Mouse (Mus musculus) layer of hippocampus, postnatal 10 days (tissue): Measurements from ENCODE around the gene Ttc28. TPM values are rescaled to one million over a fixed set of nuclear protein-coding genes. Genes with fewer than 3 reads are reported as not detected.
"Not testable (repeated sequence)": the region's sequence is repeated elsewhere in the genome, so short reads cannot be mapped to it uniquely, and the experiment has no call there.

Source experiments
- DNase-seq, 2 experiments: peaks; one replicate each; pipeline ENCODE4 v3.0.0; 2021; ENCODE audit warnings: low spot score in 2 of 2
- total RNA-seq, 2 experiments: library from RNA; stranded (reverse); gene quantifications; 2 replicates each; pipeline ENCODE4 v1.2.3; 2021

Gene Ttc28
- total RNA-seq, 2 experiments from 2014 or later, result 29.6 to 32.7 TPM

DNA sequence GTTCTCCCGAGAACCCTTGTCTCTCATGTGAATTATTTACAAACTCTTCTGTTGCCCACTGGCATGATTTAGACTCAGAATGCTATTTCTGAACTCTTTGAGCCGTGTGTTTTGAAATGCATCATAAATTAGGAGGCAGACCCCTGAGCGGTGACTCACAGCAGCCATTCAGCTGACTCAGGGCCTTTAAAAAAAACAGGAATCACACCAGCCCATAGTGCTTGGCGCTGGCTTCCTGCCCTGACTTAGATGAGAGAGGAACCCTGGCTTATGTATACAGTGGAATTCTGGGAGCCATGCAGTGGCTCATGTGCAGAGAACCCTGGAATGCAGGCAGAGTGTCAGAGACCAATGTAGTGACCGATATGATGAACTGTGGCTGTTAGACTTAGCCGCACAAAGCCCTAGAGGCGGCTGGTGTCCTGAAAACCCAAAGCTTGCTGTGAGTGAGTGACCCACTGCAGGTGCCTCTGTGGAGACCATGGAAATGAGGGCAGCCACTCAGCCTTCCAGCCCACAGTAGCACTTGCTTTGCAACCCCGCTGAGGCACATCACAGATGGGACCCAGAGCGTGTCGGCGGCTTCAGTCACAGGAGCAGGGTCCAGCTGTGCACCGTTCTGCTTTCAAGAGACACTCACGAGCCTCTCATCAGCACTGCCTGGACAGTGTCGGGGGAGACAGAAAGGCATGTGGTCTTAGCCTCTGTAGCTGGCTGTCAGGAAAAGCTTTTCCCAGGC is 348.9 kb downstream of the Ttc28 start:
- DNase-seq, result no peak

DNA sequence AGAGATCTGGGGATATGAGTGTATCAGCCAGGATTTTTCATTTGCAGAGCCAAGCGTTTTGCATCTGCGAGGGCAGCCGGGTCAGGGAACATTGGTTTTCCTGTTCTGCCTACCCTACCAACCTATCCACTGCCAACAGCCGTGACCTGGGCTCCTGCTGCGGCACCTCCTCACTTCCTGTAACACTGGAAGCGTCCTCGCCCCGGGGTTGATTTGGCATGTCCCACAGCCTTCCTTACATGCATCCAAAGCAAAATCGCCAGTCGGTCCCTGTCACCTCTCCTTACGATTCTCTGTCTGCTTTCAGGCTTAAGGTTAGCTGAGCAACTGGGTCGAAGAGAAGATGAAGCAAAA is 349.4 kb downstream of the Ttc28 start:
- DNase-seq, result no peak

DNA sequence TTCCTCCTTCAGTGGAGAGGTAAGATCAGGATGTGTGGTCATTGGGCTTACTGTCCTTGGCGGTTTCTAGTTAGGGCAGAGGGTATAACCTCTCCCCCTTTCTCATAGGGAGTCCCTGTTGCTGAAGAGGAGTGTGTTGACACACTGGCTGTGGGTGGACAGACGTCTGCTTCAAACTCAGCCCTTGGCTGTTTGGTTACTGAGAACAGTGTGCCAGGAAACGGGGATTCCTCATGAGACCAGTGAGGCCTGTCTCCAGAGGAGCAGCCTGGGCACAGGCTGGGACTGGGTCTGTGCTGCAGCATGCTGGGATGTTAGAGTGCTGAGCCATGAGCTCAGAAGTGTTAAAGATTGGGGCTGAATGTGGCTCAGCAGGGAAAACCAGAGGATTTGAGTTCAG is 350.1 kb downstream of the Ttc28 start:
- no peak for DNase-seq

DNA sequence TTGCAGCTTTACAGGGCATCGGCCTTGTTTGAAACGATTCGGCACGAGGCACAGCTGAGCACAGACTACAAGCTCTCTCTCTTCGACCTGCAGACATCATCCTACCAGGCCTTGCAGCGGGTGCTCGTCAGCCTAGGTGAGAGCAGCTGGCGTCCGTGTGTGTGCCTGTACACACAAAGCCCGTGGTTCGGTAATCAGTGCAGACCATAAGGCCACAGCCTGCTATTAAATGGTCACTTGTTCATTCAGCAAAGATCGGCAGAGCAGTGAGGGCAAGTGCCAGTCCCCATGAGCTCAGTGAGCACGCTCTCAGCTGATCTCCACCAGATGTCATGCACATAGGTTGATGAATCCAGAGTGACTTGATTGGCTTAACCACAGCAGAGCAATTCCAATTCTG is 351.4 kb downstream of the Ttc28 start:
- no peak for DNase-seq

DNA sequence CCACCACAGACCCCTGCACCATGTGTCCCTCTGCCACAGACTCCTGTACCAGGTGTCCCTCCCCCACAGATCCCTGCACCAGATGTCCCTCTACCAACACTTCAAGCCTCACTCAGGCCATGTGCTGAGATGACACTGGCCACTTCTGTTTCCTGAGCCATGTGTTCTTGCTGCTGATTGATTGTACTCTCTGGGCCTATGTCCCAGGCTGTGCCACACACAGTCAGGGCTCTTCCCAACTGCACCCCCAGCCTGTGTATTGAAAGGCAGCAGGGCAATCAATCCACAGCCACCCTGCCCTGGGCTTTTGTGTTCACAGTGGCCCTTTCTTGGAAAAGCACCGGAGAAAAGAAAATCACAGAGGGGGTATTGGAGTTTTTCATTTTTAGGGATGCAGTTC is 352.2 kb downstream of the Ttc28 start:
- no peak for DNase-seq

DNA sequence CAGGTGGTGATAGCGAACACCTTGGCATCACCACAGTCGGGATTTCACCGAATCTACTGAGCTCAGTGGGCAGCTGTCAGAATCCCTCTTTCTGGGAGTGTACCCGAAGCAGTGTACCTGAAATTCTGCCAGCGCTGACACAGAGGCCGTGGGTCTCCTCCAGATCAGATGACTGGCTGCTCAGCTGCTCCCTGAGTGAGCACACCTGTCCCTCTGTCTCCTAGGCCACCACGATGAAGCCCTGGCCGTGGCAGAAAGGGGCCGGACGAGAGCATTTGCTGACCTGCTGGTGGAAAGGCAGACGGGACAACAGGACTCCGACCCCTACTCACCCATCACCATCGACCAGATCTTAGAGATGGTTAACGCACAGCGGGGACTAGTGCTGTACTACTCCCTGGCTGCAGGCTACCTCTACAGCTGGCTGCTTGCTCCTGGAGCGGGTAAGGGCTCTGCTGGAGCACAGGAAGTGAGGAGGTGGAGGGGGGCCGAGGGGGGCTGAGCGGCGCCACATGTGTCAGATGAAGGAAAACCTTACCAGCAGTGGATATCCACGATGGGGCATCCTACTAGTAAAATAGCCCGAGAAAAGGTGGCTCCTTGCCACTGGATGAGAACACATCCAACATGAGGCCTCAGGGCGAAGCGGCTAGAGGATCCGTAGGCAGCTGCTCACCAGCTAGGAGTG is 353.6 kb downstream of the Ttc28 start:
- no peak for DNase-seq

DNA sequence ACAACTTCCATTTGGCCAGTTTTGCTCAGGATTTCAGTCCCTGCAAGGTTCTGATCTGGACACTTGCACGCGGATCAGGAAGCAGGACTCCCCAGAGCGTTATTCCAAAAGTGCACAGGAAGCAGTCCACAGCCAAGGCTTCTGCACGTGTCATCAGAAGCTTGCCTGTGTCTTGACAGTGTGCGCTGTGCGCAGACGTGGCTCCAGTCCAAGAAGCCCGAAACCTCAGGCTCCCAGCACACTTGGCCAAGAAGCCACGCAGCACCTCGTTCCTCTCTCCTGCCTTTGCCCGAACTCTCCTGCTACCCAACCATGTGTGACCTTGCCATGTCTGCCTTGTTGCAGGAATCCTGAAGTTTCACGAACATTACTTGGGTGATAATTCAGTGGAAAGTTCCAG is 355.5 kb downstream of the Ttc28 start:
- no peak for DNase-seq

DNA sequence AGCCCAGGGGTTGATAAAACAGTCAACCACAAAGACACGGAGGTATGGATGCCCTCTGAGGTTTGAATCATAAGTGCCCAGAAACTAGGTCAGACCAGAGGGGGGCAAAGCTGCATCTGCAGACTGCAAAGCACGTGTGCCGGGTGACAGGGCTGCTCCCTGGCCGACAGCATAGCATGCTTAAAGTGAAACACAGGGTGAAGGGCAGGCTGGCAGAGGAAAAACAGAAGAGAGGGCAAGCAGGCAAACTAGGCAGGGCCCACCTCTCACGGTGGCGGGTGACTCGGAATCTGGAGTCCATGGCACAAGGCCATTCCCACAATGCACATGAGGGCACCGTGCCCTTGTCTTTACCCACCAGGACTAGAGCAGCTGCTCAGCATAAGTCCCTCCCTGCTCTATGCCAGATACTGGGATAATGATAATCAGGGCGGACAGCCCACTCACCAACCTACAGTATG is 357.6 kb downstream of the Ttc28 start:
- no peak for DNase-seq

DNA sequence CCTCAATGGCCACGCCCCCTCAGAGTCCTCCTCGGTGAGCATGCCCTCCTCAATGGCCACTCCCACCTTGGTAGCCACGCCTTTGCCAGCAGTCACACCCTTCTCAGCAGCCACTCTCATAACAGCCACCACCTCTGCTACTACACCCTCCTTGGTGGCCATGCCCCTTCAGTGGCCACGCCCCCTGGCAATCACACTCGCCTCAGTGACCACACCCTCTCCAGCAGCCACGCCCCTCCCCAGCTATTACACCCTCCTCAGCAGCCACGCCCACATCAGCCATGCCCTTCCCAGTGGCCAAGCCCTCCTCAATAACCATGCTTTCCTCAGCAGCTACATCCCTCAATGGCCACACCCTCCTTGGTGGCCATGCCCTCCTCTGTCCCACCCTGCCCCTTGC is 359.6 kb downstream of the Ttc28 start:
- DNase-seq, result no peak

DNA sequence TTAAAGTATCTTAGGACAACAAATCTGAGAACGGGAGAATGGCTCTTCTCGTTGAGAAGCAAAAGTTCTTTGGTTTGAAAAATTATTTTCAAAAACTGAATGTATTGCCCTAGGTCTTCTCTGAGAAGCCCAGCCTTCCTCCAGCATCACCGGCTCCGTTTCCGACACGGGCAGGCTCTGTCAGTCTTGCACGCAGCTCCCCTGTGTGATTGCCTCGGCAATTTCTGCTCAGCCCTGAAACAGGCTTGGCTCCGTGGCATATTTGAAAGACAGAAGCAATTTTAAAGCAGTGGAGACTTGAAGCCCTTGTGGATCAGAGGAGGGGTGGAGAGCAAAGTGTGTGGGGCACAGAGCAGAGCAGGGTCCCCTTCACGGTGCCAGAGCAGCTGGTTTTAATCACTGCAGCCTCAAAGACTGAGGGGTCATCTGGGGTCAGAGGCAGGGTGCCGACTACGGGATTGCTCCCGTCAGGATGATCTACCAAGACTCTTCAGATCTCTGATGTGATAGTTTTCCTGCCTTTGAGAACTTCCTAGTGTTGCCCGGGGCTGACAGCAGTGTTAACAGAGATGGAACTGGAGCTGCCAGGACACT is 363.9 kb downstream of the Ttc28 start:
- DNase-seq, result no peak

DNA sequence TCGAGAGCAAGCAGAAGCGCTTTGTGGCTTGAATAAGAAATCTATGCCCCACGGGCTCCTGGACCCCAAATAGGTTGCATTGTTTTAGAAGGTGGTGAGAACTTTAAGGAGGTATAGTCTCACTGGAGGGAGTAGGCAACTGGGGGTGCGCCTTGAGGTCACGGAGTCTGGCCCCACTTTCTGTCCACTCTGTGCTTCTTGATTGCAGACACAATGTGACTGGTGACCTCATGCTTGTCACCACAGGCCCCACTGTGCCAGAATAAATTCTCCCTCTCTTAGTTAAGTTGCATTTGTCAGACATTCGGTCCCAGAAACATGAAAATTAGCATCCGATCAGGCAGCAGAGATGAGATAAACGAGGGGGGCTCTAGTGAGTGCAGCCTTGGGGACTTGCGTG is 364.5 kb downstream of the Ttc28 start:
- DNase-seq, result no peak

DNA sequence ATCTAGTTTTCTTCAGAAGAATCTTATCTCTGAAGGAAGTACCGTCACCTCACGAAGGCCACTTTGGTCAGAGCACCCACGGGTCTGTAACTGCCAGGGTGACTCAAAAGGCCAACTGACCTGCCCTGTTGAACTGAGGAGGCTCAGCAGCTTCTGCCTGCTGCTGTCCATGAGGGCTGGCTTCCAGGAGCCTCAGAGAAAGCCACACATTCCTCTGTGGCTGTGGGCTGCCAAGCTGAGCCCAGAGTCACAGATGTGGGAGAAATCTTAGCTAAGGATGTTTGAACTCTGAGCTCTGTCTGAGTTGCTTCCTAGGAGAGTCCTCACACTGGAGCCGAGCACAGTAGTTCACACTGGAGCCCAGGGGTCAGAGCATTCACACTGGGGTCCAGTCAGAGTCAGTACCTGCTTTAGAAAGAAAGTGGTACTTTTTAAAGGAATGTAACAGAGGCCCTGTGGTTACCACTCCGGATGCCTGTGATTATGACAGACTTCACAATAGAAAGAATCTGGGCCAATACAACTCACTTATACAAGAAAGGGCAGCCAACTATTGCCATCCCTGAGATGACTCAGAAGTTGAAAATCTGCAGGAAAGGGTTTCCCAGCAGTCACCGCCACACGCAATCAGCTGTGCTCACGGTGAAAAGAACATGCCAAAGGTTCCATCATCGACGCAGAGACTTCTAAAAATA is 368.1 kb downstream of the Ttc28 start:
- DNase-seq, result no peak

DNA sequence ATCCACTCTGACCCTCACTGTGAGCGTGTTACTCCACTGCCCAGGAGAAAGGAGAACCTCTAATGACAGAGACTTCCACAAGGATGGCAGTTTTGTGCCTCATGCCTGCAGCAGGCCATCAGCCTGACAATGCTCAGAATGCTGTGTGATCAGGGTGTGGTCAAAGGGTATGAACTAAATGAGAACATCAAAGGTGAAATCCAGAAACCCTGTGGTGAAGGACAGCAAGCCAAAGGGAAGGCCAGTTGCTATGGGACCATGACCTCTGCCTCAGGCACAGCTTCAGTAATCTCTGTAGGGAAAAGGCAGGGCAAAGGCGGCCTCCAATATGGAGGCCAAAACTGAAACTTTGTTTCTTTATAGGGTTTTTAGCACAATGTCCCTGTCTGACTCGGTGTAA is 372.5 kb downstream of the Ttc28 start:
- DNase-seq, result no peak

DNA sequence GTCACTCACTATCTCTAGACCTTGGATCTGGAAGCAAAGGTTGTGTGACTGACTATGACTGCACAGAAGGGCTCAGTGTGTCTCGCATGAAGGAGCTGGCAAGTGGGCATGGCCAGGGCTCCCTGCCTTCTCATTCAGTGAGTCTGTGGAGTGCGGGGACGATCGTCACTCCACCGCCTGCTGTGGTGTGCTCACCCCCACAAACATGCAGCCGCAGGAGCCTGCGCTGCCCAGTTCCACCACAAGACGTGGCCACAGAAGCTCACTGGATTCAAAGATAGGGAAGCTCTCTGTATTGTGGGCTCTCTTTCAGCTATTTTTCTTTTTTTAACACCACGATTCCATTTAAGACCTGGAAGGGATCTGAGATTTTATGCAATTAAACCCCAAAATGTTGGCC is 374.8 kb downstream of the Ttc28 start:
- DNase-seq, result no peak

DNA sequence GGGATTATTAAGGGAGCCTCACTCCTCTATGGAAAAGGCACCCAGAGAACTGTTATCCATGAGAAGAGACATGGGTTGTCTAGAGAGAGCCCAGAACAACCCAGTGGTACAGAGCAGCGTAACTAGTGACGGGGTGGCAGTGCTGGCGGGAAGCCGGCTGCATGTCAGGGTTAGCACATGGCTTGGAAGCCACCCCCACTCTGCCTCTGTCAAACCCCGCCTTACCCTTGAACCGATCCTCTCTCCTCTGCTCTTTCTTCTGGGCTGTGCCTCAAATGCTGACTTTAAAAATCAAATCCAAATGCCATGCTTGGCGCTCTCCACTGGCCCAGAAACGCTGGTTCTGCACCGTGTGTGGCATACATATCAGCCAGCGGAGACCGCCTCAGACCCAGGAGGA is 375.2 kb downstream of the Ttc28 start:
- no peak for DNase-seq

DNA sequence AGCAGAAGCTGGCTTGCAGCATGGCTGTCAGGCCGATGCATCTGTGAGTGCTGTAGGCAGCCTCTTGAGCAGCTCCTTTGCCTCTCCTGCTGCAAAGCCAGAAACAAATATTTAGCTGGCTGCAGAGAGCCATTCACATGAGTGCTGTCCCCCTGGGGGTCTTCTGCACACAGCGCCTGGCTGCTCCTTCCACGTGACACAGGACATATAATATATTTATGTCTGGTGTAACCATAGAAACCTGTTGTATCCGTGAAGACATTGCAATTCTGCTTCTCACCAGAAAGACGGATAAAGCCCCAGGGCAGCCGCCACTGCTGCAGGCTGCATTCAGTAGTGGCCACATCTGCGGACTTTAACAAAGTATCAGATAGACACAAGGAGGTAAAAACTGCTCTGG is 376.6 kb downstream of the Ttc28 start:
- DNase-seq, result no peak

DNA sequence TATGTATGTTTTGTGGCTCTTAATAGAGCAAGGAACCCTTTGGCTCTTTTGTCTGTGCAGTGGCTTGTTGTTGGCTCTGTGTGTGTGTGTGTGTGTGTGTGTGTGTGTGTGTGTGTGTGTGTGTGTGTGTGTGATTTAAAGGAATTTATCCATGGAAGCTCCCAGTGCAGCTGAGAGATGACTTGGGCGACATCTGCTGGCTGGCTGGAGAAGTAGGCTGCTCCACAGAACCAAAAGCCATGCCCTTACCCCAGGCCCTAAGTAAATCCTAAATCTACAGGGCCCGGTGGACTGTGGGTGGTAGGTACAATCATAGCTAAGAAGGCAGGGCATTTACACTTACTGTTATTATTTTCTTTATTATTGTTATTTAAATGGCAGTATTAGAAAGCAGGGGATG is 377.5 kb downstream of the Ttc28 start:
- peak; percentile 80 to 83 for DNase-seq

DNA sequence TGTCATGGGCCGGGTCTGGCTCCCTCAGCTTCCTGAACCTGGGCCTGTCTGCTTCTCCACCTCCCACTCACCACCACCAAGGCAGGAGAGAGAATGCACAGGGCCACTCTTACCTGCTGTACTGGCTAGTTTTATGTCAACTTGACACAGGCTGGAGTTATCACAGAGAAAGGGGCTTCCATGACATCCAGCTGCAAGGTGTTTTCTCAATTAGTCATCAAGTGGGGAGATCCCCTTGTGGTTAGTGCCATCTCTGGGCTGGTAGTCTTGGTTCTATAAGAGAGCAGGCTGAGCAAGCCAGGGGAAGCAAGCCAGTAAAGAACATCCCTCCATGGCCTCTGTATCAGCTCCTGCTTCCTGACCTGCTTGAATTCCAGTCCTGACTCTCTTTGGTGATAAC is 381.6 kb downstream of the Ttc28 start:
- not testable (repeated sequence) for DNase-seq

DNA sequence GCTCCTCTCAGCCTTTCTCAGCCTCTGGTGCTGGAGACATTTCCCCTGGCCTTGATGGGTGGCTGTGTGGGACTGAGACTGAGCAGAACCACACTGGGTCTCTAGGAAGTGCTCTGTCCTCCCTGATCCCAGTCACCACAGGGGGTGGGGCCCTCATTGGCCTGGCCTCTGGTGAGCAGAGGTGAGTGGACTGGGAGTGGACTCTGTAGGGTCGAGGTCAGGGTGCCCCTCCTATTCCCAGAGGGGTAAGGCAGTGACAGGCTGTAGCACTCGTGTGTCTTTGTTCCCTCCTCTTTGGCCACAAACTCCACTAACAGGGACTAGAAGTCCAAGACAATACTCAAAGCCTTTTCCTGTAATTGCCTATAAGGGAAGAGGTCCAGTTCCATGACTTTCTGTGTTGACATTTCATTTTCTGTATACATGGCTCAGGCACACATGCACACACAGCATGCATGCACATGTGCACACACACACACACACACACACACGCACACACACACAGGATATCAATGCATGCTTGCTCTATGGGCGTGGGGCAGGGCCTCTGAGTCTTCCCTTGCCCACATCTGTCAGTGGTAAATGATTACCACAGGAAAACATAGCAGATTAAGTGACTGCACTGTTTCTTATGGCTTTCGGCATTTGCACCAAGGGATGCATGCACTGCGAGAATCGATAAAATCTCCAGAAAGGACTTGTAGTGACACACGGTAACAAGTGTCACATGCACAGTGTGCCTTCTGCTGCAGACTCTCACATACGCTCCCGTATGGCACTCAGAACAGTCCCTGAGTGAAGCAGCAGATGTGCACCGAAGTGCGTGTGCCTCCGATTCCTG is 382.4 kb downstream of the Ttc28 start:
- DNase-seq, result no peak

DNA sequence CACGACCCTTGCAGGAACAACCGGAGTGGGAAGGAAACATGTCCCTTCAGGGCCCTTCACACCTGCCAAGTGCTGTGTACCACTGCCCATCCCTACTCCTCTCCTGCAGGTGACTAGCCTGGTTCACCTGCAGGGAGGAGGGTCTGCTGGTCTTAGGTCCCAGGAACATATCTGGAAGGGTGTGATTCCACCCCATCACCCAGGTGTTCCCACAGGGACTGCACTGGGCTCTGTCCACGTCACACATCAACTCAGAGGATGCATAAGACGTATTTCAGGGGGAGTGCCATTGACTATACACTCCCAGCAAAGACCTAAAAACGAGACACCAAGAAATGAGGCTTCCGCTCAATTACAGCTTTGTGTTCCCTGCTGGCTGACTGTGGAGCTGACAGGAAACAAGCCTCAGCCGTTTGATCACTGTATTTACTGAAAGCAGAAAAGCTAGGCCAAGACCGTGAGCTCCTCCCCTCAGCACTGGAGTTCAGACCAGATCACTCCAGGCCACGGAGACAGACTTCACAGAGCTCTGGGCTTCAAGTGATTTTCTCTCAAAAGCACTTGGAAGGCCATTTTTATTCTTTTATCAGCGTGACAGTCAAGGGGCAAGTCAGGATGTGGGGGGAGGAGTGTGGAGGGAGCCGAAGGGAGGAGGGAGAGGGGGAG is 383.1 kb downstream of the Ttc28 start:
- no peak for DNase-seq

DNA sequence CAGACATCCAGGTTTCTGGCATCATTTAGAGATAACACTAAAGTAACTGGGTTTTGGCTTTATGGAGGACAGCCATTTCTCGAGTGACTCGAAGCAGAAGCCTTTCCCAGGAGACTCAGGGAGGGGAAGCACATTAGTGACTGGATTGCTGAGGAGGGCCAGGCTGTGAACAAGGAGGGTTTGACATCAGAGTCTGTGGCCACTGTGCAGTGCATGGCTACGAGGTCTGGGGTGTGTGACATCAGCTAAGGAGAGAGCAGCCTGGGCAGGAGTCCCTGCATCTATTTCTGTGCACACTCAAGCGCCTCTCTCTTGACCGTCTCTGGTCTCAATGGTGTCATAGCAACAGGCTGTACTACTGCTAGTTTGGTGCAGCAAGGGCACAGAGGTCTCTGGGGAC is 383.8 kb downstream of the Ttc28 start:
- DNase-seq, result no peak
